Mouse (Mus musculus) heart, adult 2 months (tissue): ENCODE data around the gene Cdyl.

Source experiments
- CTCF ChIP-seq: fragments of 200-600 bp; IDR thresholded peaks from 2 replicates; pipeline ENCODE4 v1.8.1; 2022; ENCODE audit warnings: antibody characterized with exemption, mild to moderate bottlenecking, moderate library complexity
- EP300 ChIP-seq: fragments of 200-500 bp; IDR thresholded peaks from 2 replicates; pipeline ENCODE4 v1.6.1; 2011; ENCODE audit warnings: low read depth, low read length, control low read depth; ENCODE audit not compliant: insufficient read depth
- POLR2A ChIP-seq: fragments of 200-500 bp; IDR thresholded peaks from 2 replicates; pipeline ENCODE4 v1.6.1; 2011; ENCODE audit warnings: mild to moderate bottlenecking, low read depth, low read length, control low read depth; ENCODE audit not compliant: insufficient read depth

- no peak for TF ChIP-seq CTCF
- no peak for TF ChIP-seq POLR2A
- no peak for TF ChIP-seq EP300
These were observed 59.9 kb downstream of the Cdyl start for GRCm38 (mm10) chr13:35719581-35719980.
